Mouse (Mus musculus) liver, embryonic 16.5 days (tissue): ENCODE data around the gene Trem3. TPM values are rescaled to one million over a fixed set of nuclear protein-coding genes. Genes with fewer than 3 reads are reported as not detected.

Experiments
- ATAC-seq: fragments of 200-750 bp; cut with Nextera tagmentation; 2 replicates; pipeline ENCODE4 v1.8.0; 2017; ENCODE audit warnings: low read depth, mild to moderate bottlenecking, moderate number of reproducible peaks, moderate library complexity
- H3K27ac ChIP-seq: fragments of 300-500 bp; sonication (generic); 2 replicates; pipeline ENCODE4 v1.5.1; 2014; ENCODE audit warnings: mild to moderate bottlenecking, low read length
- H3K27me3 ChIP-seq: fragments of 300-500 bp; sonication (generic); 2 replicates; pipeline ENCODE4 v1.6.1; 2014; ENCODE audit warnings: low read depth, low read length, mixed read lengths; ENCODE audit not compliant: control insufficient read depth, insufficient read depth
- H3K36me3 ChIP-seq: fragments of 300-500 bp; sonication (generic); 2 replicates; pipeline ENCODE4 v1.6.1; 2014; ENCODE audit warnings: mild to moderate bottlenecking; ENCODE audit not compliant: control insufficient read depth, insufficient read depth
- H3K4me1 ChIP-seq: fragments of 300-500 bp; sonication (generic); 2 replicates; pipeline ENCODE4 v1.6.1; 2014; ENCODE audit warnings: low read depth, low read length, mixed read lengths; ENCODE audit not compliant: control insufficient read depth
- H3K4me2 ChIP-seq: fragments of 300-500 bp; sonication (generic); 2 replicates; pipeline ENCODE4 v1.6.1; 2014; ENCODE audit warnings: low read depth, low read length, mixed read lengths
- H3K4me3 ChIP-seq: fragments of 300-500 bp; sonication (generic); 2 replicates; pipeline ENCODE4 v1.5.1; 2014; ENCODE audit warnings: low read depth, mild to moderate bottlenecking, low read length
- H3K9ac ChIP-seq: fragments of 300-500 bp; sonication (generic); 2 replicates; pipeline ENCODE4 v1.6.1; 2014; ENCODE audit warnings: low read depth, low read length
- H3K9me3 ChIP-seq: fragments of 300-500 bp; sonication (generic); replicated peaks from 2 replicates; pipeline ENCODE4 v1.6.1; 2016; ENCODE audit warnings: low read length; ENCODE audit not compliant: control insufficient read depth
- WGBS: fragments of 180-500 bp; shearing (Covaris S2); extraction: QIAGEN DNeasy Blood & Tissue Kit; methylation state at CpG from one replicate; pipeline ENCODE4 v1.1.7; 2014; ENCODE audit not compliant: insufficient replicate concordance; 5-methylcytosine and 5-hydroxymethylcytosine counted together
- polyA plus RNA-seq: library from polyadenylated mRNA; unstranded; fragments of >200 nt; fragmentation: Nextera tagmentation; extraction: Ambion mirVana; gene quantifications from 2 replicates; pipeline ENCODE4 v1.2.1, GENCODE M21; 2015

Trem3 gene
- polyA plus RNA-seq, 1 experiment from 2014 or later: 9.0 TPM

- H3K9me3 ChIP-seq: no peaks in the 10 kb centered on the region
- no peak for ATAC-seq
- H3K36me3 ChIP-seq: no peaks in the 10 kb centered on the region; the same call in 1 of the 2 replicates
- peak overlapping the region; percentile 67 for H3K4me3 ChIP-seq
- no peaks in the 10 kb centered on the region for H3K27me3 ChIP-seq
- peak overlapping the region; percentile 70 for H3K9ac ChIP-seq
- WGBS: 8% methylated on average over 7 of the region's 7 CpGs
- peak overlapping the region; percentile 90 for H3K27ac ChIP-seq
- peak overlapping the region; percentile 73 for H3K4me2 ChIP-seq
- H3K4me1 ChIP-seq: peaks cover 34% of the 10 kb centered on the region
Measured at GRCm38 (mm10) chr17:48299756-48300155, 52.2 kb downstream of the Trem3 start.

- no peaks in the 10 kb centered on the region for H3K9me3 ChIP-seq
- H3K36me3 ChIP-seq: no peaks in the 10 kb centered on the region; the same call in 1 of the 2 replicates
- peak overlapping the region; percentile 90 for H3K27ac ChIP-seq
- H3K4me2 ChIP-seq: peak overlapping the region; percentile 73
- peak overlapping the region; percentile 67 for H3K4me3 ChIP-seq
- peaks cover 34% of the 10 kb centered on the region for H3K4me1 ChIP-seq
- no peaks in the 10 kb centered on the region for H3K27me3 ChIP-seq
- 10% methylated on average over 7 of the region's 7 CpGs for WGBS
- peak; percentile 74 for ATAC-seq
- H3K9ac ChIP-seq: peak overlapping the region; percentile 70
Measured at GRCm38 (mm10) chr17:48300199-48300598, 52.6 kb downstream of the Trem3 start.

GRCm38 (mm10) chr17:48300861-48301260 is 53.3 kb downstream of the Trem3 start:
- H3K27ac ChIP-seq: peak overlapping the region; percentile 90
- no peaks in the 10 kb centered on the region; the same call in 1 of the 2 replicates for H3K36me3 ChIP-seq
- H3K27me3 ChIP-seq: no peaks in the 10 kb centered on the region
- WGBS: 17% methylated on average over 9 of the region's 9 CpGs
- peak overlapping the region; percentile 70 for H3K9ac ChIP-seq
- H3K4me2 ChIP-seq: peak overlapping the region; percentile 73
- peak overlapping the region; percentile 67 for H3K4me3 ChIP-seq
- H3K9me3 ChIP-seq: no peaks in the 10 kb centered on the region
- H3K4me1 ChIP-seq: peaks cover 34% of the 10 kb centered on the region
- 0 out of 2 replicates have a peak, but pooled peaks have one; percentile 19 for ATAC-seq

- Histone ChIP-seq H3K9me3 (no peaks in the 10 kb centered on the region), H3K27me3 (no peaks in the 10 kb centered on the region), H3K9ac (no peak overlapping the region), H3K36me3 (no peaks in the 10 kb centered on the region; the same call in 1 of the 2 replicates), H3K27ac (no peak overlapping the region), H3K4me3 (peak overlapping the region; percentile 67), H3K4me2 (peak overlapping the region; percentile 73), H3K4me1 (peaks cover 34% of the 10 kb centered on the region)
- 59% methylated on average over 5 of the region's 5 CpGs for WGBS
- ATAC-seq: no peak
Measured at GRCm38 (mm10) chr17:48301792-48302191, 54.2 kb downstream of the Trem3 start.

Other genes with a start within 250 kb of the Trem3 start
- gene 1700122O11Rik, start 209.5 kb upstream of the Trem3 start, polyA plus RNA-seq: not detected in 2 replicates
- gene 1700067P10Rik, start 158.5 kb upstream of the Trem3 start, polyA plus RNA-seq: not detected in 2 replicates
- 0.99 and 1.5 TPM in 2 replicates for gene 9830107B12Rik, start 101.5 kb upstream of the Trem3 start, polyA plus RNA-seq
- gene A530064D06Rik, start 80.5 kb upstream of the Trem3 start, polyA plus RNA-seq: 1.1 and 1.2 TPM in 2 replicates
- 1.6 TPM in 2 replicates for gene Trem1, start 15.0 kb upstream of the Trem3 start, polyA plus RNA-seq
- 4.6 and 5.0 TPM in 2 replicates for gene Treml4, start 16.5 kb downstream of the Trem3 start, polyA plus RNA-seq
- gene Treml2, start 51.7 kb downstream of the Trem3 start, polyA plus RNA-seq: 3.4 and 3.5 TPM in 2 replicates
- gene B430306N03Rik, start 68.4 kb downstream of the Trem3 start, polyA plus RNA-seq: 4.0 and 4.1 TPM in 2 replicates
- gene Trem2, start 98.6 kb downstream of the Trem3 start, polyA plus RNA-seq: 2.7 and 3.0 TPM in 2 replicates
- 14.5 and 15.3 TPM in 2 replicates for gene Treml1, start 112.1 kb downstream of the Trem3 start, polyA plus RNA-seq
- 6.6 and 7.0 TPM in 2 replicates for gene Nfya, start 162.1 kb downstream of the Trem3 start, polyA plus RNA-seq
- 41.5 and 42.2 TPM in 2 replicates for gene Oard1, start 162.2 kb downstream of the Trem3 start, polyA plus RNA-seq
- gene Apobec2, start 185.2 kb downstream of the Trem3 start, polyA plus RNA-seq: 2.5 and 4.3 TPM in 2 replicates
- gene Tspo2, start 203.7 kb downstream of the Trem3 start, polyA plus RNA-seq: 193 and 203 TPM in 2 replicates
- gene Unc5cl, start 207.1 kb downstream of the Trem3 start, polyA plus RNA-seq: 4.2 and 4.3 TPM in 2 replicates